Mouse (Mus musculus) kidney, postnatal 4 days (tissue): ENCODE data around the gene Gnaq.
A peak's percentile ranks its signal among the peaks of the same experiment; 100 is the strongest.

ENCODE experiments used
- DNase-seq, 2 experiments: peaks; one replicate each; pipeline ENCODE4 v3.0.0; 2021; ENCODE audit warnings: mixed read lengths in 2 of 2

Gnaq gene

DNA sequence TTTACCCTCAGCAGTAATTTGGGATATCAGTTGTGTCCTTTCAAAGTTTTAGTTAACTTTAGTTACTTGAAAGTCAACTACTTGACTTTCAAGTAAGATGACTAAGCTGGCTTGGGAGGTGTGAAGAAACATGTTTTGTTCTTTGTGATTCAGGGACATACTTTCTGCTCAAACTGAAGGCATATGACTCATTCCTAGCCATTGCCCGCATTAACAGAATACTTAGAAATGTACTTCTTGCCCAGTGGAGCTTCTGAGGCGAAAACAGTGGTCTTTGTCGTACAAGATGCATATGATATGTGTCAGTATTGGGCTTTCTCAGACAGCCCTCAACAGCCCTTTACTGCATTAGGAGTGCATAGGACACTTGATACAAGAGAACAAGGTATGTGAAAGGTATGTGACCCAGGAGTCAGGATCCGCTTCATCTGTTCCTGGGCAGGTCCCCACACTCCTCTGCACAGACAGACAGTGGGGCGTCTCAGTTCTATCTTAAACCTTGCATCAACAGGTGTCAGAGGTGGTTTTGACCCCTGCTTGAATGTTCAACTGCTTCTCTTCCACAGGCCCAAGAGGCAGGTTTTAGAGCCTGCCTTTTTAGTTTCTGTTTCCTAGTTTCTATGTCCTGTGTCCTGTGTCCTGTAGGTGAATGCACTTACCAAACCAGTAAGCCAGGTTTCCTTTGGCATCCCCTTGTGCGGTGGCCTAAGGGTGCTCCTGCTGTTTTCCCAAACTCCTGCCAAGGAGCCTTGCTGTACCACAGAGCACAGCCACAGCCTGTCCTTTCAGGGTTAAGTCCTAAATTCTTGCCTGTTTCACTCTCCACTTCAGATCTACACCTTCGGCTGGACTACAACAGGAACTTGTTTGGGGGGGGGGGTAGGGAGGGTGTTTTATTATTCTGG, 72.4 kb downstream of the Gnaq start:
- DNase-seq = no peak

DNA sequence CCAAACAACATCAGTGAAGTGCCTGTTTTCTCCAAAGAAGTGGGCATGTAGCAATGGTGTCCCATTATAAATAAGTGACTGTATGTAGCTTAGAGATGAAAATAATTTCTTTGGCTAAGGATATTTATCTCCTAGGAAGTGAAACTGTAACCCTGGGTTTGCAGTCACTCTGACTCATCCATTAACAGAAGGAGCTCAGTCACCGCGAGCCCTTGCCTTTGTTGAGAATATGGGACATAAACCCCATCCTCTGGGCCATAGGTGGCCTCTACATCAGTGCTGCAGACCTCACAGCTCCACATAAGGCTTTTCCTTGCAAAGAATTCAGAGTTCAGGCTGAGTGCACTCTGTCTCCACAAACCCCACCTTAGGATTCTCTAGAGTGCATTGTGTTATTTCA, 77.0 kb downstream of the Gnaq start:
- no peak for DNase-seq

DNA sequence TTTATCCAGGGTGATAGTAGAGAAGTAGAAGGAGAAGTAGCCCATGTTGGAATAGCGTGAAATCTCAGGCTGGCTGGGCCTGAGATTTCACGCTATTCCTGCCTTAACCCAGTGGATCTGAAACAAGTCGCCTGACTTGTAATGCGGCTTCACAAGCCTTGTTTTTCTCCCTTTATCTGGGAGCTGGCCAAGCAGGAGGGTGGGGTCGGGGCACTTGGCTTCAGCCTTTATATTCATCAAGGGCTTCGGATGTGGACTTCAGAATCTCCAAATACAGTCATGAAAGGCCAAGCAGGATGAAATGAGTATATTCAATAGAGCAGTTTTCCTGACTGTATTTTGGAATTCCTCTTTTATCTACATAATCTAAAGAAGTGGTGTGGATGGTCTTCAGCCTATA, 82.3 kb downstream of the Gnaq start:
- peak; percentile 74 for DNase-seq

DNA sequence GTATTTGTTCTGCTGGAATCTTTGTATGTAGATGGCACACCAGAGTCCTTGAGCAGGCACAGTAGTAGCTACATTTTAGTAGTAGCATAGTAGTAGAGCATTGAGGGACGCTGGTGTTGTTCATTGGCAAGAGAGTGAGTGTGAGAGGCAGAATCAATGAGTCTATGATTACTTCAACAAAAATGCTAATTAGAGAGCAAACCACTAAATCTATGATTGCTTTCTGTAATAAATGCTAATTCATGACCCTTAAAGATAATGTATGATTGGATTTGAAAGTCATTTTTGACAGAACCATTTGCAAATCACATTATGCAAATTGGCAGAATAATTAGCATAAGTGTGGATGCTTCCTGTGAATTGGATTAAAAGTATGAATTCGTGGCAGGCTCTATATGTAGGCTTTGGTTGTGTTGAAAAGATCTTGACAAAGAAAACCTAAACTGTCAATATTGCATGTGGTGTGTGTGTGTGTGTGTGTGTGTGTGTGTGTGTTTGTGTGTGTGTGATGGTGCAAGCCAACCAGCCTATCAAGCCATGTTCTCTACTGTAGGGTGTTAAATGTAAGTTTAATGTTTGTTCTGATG, 82.9 kb downstream of the Gnaq start:
- DNase-seq = no peak

DNA sequence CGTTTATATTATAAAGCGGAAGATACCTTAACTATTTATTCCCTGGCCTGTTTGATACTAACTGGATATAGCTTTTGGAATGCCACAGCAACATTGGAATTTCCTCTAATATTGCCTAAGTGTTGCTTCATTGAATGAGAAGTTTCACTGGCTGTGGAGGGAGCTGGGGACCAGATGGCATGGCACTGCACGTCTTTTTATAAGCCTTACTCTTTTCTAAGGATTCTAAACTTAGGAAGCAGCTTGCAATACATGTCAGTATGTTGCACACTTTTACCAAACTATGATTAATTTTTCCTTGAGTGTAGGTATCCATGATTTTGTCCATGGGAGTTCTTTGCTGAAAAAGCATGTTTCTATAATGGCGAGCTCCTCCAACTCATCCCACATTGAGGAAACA, 87.3 kb downstream of the Gnaq start:
- DNase-seq = no peak

DNA sequence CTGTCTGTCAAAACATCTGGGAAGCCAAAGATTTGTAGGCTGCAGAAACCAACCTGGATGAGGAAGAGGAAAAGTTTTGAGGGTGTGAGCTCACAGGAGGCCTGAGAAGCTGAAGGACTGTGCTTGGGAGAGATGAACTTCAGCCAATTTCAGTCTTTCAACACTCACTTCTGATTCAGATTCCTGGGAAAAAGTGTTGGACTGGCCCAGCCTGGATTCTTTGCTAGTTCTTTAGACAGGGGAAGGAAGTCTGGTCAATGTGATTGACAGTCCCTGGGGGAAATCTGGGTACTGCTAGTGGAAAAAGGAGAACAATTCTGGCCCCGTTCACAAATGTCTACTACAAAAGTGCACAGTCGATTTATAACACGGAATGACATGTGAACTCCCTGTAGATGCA, 89.9 kb downstream of the Gnaq start:
- no peak for DNase-seq

DNA sequence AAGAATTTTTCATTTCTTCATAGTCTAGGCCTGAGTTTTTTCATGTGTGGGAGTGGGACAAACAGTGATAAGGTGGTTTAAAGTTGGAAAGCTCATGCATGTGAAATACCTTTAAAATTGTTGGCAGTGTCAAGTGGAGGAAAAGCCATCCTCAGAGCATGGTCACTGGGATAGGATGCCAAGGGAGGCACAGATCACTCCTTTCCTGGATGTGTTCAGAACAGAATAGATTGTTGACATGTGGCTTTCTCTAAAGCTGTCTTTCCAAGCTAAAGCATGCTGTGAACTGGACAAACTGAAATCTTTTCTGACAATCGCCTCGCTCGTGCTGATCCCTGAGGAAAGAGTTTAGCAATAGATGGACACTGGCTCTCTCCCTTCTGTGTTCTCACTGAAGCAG, 90.5 kb downstream of the Gnaq start:
- no peak for DNase-seq

DNA sequence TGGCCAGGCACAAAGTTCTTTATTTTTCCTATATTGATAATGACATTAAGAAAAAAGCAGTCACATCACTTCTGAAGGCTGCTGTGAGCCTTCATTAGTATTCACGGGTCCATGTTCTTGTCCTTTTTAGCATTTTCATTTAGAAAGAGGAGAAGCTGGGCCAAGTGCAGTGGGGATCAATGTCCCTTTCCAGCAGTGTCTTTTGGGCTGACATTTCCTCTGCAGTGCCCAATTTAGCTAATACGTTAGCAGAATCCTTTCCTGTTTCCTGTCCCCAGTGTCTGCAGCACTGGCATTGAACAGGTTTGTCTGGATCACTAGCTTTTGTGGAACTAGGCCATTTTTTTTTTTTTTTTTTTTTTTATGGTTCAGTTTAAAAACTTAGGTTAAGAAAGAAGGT, 92.2 kb downstream of the Gnaq start:
- no peak for DNase-seq

DNA sequence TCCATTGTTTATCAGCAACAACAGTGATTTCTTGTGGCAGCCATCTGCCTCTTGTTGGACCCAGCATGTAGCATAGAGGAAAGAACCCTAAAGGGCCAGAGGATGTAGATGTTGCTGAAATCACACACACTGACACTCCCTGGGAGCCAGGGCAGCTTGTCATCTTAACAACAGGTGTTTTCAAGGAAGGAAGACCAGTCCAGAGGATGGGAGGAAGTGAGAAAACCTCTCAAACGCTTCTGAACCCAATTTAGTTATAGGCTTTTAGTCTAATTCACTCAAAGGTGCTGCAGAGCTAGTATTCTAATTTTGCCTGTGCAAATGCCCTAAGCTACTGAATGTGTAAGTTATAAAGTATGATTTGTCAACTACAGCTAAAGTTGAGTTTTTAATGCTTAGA, 99.0 kb downstream of the Gnaq start:
- DNase-seq = no peak

DNA sequence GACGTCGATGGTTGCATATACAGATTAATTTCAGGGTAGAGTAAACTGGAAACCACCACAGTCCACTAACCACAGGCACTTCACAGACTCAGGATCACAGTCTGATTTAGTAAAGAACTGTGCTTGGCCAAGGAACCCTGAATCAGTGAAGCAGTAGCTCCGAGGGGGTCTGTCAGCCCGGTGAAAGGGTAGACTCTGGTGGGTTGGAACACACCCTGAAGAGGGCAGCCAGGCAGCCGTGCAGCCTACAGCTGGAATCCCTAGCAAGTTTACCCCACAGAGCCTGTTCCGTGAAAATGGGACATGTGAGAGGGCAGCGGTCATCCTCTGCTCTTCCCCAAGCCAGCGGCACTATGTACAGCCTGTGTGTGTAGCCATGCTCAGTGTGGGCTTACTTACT, 103.0 kb downstream of the Gnaq start:
- DNase-seq = peak; percentile 20 to 39

DNA sequence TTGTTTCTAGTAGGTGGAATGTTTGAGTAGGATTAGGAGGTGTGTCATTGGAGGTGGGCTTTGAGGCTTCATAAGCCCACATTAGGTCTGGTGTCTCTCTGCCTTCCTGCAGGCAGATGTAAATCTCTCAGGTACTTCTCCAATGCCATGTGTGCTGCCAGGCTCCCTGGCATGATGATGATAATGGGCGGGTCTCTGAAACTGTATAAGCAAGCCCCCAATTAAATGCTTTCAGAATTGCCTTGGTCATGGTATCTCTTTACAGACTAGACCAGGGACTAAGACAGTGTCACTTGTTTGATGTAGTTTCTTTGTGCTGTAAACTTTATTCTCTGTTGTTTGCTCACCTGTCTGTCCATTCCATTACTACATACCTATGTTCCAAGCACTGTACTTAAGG, 104.4 kb downstream of the Gnaq start:
- DNase-seq = no peak

DNA sequence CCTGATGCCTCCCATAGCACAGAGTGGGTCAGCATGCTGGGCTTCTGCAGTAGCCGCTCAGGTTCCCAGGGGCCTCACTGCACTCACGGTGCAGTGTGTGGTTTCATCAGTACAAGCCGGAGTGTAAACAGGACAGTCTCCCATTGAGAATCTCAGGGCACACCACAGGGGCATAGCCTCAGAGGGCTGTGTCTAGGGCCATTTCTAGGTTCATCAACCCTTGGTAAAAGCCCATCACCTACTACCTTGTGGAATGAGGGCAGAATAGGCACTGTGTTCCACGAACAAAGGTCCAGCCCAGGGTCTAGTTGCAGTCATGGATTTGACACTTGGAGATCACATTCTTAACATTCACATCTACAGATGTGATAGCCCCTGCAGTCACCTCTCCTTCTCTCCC, 105.4 kb downstream of the Gnaq start:
- no peak for DNase-seq

DNA sequence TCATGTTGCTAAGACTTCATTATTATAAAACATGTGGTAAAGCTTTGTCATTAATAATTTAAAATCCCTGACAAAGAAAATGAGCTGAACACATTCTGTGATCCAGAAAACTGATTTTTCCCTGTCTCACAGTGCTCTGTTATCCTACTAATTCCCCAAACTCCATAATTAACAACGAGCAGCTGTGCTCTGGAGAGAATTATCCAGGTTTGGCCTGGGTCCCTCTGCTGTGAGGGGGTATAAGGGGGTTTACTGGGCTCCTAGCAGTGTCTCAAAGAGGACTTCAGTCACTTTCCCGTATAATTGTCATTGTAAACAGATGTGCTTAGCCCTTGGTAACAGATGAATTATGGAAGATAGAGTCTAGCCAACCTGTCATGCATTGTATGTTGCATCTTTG, 105.9 kb downstream of the Gnaq start:
- no peak for DNase-seq

DNA sequence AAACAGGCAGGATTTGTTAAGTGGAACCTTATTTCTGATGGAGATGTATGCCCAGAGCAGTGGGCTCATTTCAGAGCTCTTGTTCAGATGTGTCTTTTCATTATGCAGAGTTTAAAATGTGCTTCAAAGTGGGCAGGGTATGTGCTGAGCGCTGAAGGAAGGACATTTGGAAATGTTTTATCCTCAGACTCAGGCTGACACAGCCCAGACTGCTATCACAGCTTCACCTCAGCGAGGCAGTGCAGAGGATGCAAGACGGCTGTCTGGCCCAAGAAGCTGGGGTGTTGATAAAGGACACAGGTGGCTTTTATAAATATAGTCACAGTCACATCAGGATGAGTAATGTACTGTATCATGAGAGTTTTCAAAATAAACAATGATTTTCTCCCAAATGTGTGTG, 110.1 kb downstream of the Gnaq start:
- DNase-seq = no peak

DNA sequence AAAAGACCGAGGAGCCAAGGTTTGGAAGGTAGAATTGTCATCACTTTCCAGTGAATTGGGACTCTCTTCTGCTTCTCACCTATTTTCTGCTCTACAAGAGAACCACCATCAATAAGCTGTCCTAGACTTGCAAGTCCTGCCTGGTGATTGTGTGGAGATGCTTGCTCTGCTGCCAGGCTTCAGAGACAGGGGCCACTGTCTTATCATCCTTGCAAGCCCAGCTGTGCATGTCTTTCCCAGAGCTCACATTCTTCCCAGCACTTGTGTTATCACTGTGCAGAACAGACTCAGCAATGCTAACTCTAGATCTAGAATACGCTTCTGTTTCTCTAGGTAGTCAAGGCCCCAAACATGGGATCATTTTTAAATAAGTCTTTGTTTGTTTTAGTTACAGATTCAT, 116.4 kb downstream of the Gnaq start:
- DNase-seq = no peak

DNA sequence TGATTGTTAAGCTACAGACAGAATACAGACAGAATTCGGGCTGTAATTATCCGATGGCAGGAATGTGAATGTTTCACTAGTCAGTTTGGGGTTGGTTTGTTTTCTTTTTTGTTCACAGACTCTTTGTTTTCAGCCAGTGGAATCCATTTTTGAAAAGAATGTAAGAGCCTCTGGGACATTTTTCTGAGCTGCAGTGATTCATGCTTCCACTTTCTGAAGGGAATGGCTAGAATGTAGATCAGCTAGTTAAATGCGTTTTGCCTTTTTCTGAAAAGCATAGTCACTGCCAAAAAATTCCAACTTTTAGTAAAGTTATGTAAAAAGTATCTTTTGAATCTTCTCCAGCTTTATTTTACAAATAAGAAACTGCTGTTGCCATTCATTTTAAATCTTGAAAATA, 118.3 kb downstream of the Gnaq start:
- DNase-seq = no peak

DNA sequence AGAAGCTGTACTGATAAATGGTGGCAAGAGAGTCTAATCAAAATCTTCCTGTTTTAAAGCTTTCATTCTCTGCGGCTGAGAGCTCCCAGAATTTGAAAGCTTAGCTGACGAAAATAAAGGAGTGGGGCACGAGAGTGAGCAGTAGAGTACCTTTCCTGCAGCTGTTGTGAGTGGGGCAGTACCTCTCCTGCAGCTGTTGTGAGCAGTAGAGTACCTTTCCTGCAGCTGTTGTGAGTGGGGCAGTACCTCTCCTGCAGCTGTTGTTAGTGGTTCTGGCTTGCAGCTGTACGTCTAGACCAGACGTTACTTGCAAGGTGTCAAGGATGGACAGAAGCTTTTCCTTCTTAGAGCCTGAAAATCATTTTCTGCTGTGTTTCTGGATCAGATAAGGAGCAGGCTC, 119.2 kb downstream of the Gnaq start:
- DNase-seq = no peak

DNA sequence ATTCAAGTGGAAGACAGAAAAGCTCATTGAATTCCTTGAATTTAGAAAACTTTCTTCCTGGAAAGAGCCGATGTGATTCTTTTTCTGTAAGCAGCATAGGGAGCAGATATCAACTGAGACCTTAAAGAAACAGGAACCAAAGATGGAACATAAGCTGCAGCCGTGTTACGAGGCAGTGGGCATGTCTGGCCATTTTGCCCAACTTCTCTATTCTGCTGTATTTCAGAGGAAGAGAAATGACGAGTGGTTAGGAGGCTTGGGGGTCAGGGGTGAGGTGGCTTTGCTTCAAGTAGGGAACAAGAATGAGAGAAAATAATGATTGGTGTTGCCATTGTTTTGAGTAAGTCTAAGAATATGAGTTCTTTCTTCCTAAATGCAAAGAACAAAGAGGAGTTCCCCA, 120.1 kb downstream of the Gnaq start:
- no peak for DNase-seq

DNA sequence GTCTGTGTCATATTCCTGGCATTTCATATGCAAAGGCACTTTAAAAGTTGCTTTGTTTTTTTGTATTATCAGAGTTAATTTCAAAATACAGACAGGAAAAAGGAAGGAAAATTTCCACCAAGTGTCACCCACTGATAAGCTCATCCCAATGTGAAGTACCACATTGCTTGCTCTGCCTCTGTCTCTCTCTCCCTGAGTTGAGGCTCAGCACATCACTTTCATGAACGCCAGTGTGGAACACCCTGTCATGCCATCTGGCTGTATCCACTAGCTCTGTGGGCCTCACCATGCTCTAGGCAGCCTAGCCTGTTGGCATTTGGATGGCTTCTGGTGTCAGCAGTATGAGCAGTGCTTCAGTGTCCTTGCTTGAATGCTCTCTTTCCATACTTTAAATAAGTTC, 122.2 kb downstream of the Gnaq start:
- DNase-seq = no peak

DNA sequence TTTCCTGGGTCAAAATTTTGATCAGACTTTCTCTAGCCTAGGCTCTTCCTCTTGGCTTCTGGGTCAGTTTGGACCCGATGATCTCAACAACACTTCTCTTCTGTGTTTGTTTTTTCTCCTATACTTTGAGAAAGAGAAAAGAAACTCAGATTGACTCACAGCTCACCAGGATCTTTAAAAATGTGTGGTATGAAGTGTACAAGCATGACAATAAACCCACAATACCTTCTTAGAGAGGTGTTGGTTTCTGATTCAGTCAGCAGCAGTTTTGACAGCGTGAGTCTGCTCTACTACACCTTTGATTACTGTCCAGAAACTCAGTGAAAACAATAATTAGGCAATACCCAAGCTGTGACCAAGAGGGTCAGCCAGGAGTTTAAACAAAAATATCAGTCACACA, 122.7 kb downstream of the Gnaq start:
- no peak for DNase-seq

DNA sequence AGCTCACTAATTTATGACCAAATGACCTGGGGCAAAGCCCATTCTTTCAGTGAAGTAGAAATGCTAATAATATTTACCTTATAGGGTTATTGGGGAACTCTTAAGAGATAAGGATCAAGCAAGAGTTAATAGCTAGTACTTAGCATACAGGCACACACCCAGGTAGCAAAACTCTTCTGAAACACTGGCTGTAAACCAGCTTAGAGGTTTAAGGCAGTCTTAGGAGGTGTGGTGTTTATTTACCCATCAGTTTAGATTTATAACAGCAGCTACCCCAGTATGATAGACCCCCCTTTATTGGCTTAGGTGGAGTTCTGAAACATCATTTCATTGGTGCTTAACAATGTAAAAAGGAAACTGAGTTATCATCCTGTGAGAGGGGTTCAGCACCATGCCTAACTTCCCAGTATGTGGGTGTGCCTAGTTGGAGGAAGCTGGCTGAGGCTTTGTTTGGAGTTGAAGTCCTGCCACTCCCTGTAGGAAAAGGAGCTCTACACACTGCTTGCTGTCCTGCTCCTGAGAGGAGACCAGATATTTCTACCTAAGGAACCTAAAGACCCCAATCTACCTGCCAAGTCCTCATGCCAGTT, 126.2 kb downstream of the Gnaq start:
- no peak for DNase-seq

DNA sequence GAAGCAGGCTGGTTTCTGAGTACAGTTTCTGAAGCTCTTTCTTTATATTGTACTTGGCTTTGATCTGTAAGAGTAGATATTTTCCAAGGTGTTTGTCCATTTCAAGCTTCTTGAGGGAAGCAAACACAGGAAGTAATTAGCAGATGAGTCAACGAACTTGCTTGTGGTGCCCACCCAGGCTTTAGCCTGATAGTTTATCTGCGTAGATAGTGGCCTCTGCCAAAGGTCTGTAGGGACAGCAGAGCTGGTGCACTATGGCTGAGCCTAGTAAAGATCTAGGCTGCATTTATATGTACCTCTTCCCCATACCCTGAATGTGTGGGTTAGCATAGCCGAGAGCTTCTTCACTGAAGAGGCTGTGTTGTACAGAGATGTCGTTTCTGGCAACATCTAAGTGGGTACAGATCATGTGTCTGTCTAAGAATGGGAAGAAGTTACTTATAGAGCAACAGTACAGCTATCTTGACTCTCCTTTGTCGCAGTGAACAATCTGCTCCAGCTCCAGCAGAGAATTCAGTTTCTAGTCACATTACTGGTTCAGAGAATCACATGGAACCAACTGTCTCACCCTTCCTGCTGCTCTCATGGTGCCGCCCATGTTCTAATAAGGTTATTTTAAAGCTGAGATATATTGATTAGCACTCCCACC, 127.3 kb downstream of the Gnaq start:
- DNase-seq = no peak

DNA sequence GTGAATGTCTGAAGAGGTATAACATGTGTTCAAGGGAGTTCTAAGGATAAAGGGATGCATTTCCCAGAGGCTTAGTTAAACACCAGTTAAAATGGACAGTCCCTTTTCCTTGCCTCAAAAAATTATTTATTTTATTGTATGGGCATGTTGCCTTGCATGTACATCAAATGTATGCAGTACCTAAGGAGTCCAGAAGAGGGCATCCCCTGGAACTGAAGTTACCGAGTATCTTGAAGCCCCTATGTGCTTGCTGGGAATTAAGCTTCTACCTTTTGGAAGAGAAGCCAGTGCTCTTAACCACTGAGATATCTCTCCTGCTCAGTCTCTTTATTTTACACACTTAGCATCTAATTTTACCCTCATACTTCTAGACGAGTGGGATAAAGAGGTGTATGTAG, 127.8 kb downstream of the Gnaq start:
- no peak for DNase-seq

DNA sequence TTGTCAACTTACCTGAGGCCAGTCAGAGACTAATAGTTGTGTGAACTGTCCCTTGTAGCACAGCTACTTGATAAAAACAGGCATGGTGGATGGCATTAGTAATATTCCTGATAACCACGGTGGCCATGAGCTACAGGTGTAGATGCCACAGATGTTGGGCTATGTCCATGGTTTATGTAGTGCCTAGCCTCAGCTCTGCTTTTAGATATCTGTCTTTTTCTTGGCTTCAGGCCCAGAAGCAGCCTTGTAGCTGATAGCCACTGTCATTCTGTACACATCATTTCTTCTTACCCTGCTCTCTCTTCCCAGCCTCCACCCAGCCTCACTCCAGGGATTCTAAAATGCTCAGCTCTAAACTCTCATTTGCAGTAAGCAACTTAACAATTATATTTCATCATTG, 128.3 kb downstream of the Gnaq start:
- DNase-seq = no peak
